Mouse (Mus musculus) MEL (cell line): ENCODE data around the gene Ywhag.

ENCODE experiments used
- CTCF ChIP-seq, 3 experiments: IDR thresholded peaks in 2 of 3; conservative IDR thresholded peaks in 1 of 3; 2 replicates each; pipeline ENCODE4 v1.5.1; 2011 to 2012; ENCODE audit warnings: low read length in 3 of 3, low read depth in 2 of 3, mild to moderate bottlenecking in 2 of 3, improper control_type of control experiment in 1 of 3, inconsistent platforms in 1 of 3, mixed read lengths in 1 of 3, moderate library complexity in 1 of 3; ENCODE audit not compliant: control insufficient read depth in 1 of 3, insufficient read depth in 1 of 3, poor library complexity in 1 of 3, severe bottlenecking in 1 of 3
- ELF1 ChIP-seq: IDR thresholded peaks from 2 replicates; pipeline ENCODE4 v1.6.1; 2014; ENCODE audit warnings: low read depth, mild to moderate bottlenecking, inconsistent platforms, low read length, improper control_type of control experiment, moderate library complexity
- EP300 ChIP-seq, 2 experiments: IDR thresholded peaks; 2 replicates each; pipeline ENCODE4 v1.6.1; 2011; ENCODE audit warnings: improper control_type of control experiment in 2 of 2, low read length in 2 of 2, low read depth in 1 of 2, mild to moderate bottlenecking in 1 of 2
- HCFC1 ChIP-seq: IDR thresholded peaks from 2 replicates; pipeline ENCODE4 v1.6.1; 2012; ENCODE audit warnings: low read depth, mild to moderate bottlenecking, inconsistent platforms, low read length, improper control_type of control experiment, moderate library complexity
- KAT2A ChIP-seq: conservative IDR thresholded peaks from 2 replicates; pipeline ENCODE4 v1.6.1; 2012; ENCODE audit warnings: low read depth, low read length, improper control_type of control experiment, inconsistent platforms
- MAX ChIP-seq: IDR thresholded peaks from 2 replicates; pipeline ENCODE4 v1.6.1; 2011; ENCODE audit warnings: low read length, improper control_type of control experiment
- NELFE ChIP-seq: IDR thresholded peaks from 2 replicates; pipeline ENCODE4 v1.6.1; 2011; ENCODE audit warnings: low read depth, low read length, improper control_type of control experiment
- POLR2A ChIP-seq, 2 experiments: IDR thresholded peaks; 2 replicates each; pipeline ENCODE4 v1.6.1; 2011 to 2012; ENCODE audit warnings: low read length in 2 of 2, mild to moderate bottlenecking in 2 of 2, control low read depth in 1 of 2, improper control_type of control experiment in 1 of 2, low read depth in 1 of 2, moderate library complexity in 1 of 2; ENCODE audit not compliant: control insufficient read depth in 1 of 2, insufficient read depth in 1 of 2, poor library complexity in 1 of 2
- SIN3A ChIP-seq: IDR thresholded peaks from 2 replicates; pipeline ENCODE4 v1.6.1; 2012; ENCODE audit warnings: low read length, improper control_type of control experiment, inconsistent platforms
- TBP ChIP-seq: IDR thresholded peaks from 2 replicates; pipeline ENCODE4 v1.8.0; 2011; ENCODE audit warnings: low read depth, low read length, improper control_type of control experiment
- ZC3H11A ChIP-seq: IDR thresholded peaks from 2 replicates; pipeline ENCODE4 v1.6.1; 2012; ENCODE audit warnings: low read depth, mild to moderate bottlenecking, inconsistent platforms, low read length, improper control_type of control experiment

DNA sequence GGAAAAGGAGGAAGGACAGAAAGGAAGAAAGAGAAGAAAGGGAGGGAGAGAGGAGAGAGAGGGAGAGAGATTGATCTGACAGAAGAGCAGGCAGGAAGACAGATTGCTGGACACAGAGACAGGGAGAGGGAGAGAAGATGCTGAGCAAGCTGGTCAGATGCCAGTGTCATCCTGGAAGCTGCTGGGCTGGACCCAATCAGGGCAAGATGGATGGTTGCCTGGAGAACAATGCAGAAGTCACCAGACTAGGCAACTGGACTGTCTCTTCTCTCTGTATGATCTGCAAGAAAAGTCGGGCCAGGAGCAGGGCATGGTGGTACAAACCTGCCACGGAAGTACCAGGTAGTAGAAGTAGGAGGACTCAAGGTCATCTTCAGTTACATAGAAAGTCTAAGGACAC, 18.4 kb upstream of the Ywhag start:
- TF ChIP-seq SIN3A, result no peak
- TF ChIP-seq POLR2A (IDR thresholded peaks at IDR 0.05; ENCODE audit: control insufficient read depth in 1 of 2, insufficient read depth in 1 of 2, low read depth in 1 of 2, low read length in 2 of 2, poor library complexity in 1 of 2), result no peak
- no peak for TF ChIP-seq CTCF (IDR thresholded peaks at IDR 0.05 in 2 of 3, conservative IDR thresholded peaks at IDR 0.05 in 1 of 3; ENCODE audit: control insufficient read depth in 1 of 3, insufficient read depth in 1 of 3, low read depth in 2 of 3, low read length in 3 of 3, poor library complexity in 1 of 3, severe bottlenecking in 1 of 3)
- no peak for TF ChIP-seq MAX
- no peak for TF ChIP-seq ZC3H11A
- TF ChIP-seq KAT2A, result no peak
- TF ChIP-seq TBP, result no peak
- TF ChIP-seq HCFC1, result no peak
- no peak for TF ChIP-seq NELFE
- TF ChIP-seq EP300 (IDR thresholded peaks at IDR 0.05; ENCODE audit: low read depth in 1 of 2, low read length in 2 of 2), result no peak
- no peak for TF ChIP-seq ELF1
